Mouse (Mus musculus): ENCODE measurements around the gene Il33. TPM values are rescaled to one million over a fixed set of nuclear protein-coding genes. Genes with fewer than 3 reads are reported as not detected.
"Not testable (repeated sequence)": the region's sequence is repeated elsewhere in the genome, so short reads cannot be mapped to it uniquely, and the experiment has no call there.

The Il33 gene
- polyA plus RNA-seq, 1 experiment from 2014 or later = 0.34 TPM

DNA sequence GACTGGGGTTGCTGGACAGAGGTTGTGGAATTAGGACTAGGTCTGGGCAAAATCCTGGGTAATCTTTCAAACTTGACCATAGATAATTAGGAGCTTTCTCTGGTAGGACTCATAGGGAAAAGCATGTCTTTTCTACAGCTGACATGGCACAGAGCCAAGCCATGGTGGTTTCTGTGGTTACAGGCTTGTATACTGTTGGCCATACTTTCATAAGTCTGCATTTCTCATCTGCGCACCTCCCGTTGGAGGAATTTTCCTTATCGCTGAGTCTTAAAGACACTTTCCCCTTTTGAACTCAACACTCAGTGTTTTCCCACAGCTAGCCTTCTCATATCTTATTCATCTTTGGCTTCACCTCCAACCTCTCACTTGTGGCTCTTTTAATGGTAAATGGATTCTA lies 24.6 kb upstream of the Il33 start:
- H3K4me1 ChIP-seq = no peaks in the 10 kb centered on the region
- 98% methylated on average over 3 of the region's 3 CpGs for WGBS
- no peaks in the 10 kb centered on the region for H3K36me3 ChIP-seq
- no peak overlapping the region for H3K27ac ChIP-seq
- no peak for DNase-seq (ENCODE audit: low spot score)
- H3K9me3 ChIP-seq (replicated peaks) = no peaks in the 10 kb centered on the region
- no peak overlapping the region for H3K4me3 ChIP-seq
- no peaks in the 10 kb centered on the region for H3K27me3 ChIP-seq (ENCODE audit: low read depth, poor library complexity, severe bottlenecking)

DNA sequence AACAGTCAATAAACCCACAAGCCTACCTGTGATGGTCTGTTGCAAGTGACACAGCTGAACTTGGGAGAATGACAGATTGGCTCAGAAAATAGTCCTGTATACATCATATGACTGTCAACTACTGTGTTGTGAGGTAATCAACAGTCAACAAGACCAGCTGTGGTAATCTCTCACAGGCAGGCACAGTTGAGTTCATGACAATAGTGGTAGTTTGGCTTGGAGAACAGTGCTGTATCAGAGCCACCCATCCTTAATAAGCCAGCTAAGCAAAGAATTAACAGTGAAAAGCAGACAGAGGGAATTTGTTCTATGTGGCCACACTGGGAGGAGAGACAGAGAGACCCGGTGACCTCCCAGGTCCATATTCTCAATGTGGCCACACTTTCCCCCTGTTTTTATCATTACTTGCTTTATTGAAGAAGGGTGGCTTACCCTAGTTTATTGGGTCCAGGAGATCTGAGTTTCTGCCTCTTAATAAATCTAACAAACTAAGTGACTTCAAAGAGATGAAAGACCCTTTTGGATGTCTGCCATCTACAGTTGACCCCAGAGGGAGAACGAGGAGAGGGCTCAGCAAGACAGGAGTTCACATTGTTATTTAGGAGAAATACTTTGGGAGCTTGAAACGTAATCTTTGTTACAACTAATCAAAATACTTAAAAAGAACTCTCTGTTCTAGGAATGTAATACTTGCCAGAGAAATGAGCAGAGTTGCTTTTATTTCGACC lies 22.4 kb upstream of the Il33 start:
- no peaks in the 10 kb centered on the region for H3K9me3 ChIP-seq (replicated peaks)
- H3K4me1 ChIP-seq = no peaks in the 10 kb centered on the region
- no peak overlapping the region for H3K27ac ChIP-seq
- H3K36me3 ChIP-seq = no peaks in the 10 kb centered on the region
- no peaks in the 10 kb centered on the region for H3K27me3 ChIP-seq (ENCODE audit: low read depth, poor library complexity, severe bottlenecking)
- no peak for DNase-seq (ENCODE audit: low spot score)
- 66% methylated on average over 4 of the region's 4 CpGs for WGBS
- H3K4me3 ChIP-seq = no peak overlapping the region

DNA sequence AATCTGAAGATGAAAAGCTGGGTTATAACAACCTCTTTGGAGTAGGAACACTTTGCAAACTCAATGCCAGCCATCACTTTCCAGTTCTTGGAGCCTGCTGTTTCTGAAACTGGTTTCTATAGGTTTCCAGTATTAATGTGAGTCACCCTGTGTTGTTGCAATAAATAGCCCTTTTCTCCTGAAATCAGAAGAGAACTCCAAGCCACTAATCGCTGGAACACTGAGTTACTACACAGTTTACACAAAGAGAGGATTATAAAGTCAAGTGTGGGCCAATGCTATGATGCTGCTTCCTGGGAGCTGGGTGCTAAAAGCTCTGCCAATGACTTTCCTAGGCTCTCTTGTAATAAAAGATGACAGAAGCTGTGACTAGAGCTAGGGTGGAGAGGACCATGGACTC lies 19.0 kb upstream of the Il33 start:
- no peaks in the 10 kb centered on the region for H3K27me3 ChIP-seq (ENCODE audit: low read depth, poor library complexity, severe bottlenecking)
- no peak overlapping the region for H3K27ac ChIP-seq
- H3K4me3 ChIP-seq = no peak overlapping the region
- H3K9me3 ChIP-seq (replicated peaks) = no peaks in the 10 kb centered on the region
- H3K4me1 ChIP-seq = no peaks in the 10 kb centered on the region
- no peak for DNase-seq (ENCODE audit: low spot score)
- no peaks in the 10 kb centered on the region for H3K36me3 ChIP-seq
- 82% methylated on average over 1 of the region's 1 CpGs for WGBS

DNA sequence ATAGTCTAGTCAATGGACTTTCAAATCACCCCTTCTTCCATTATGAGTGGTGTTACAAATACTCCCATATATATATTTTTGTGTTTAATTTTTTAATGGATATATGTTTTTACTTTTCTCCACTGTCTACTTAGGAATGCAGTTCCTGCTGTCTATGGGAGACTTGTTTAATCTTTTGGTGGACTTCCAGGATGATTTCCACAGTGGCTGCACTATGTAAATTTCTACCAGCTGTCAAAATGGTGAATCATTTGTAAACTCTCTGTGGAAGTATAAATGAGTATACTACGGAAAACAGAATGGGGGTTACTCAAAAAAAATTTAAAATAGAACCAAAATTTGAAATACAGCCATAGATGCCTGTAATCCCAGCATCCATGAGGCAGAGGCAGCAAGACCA lies 15.7 kb upstream of the Il33 start:
- Histone ChIP-seq H3K27ac (no peak overlapping the region), H3K36me3 (no peaks in the 10 kb centered on the region), H3K27me3 (ENCODE audit: low read depth, poor library complexity, severe bottlenecking) (no peaks in the 10 kb centered on the region), H3K4me1 (no peaks in the 10 kb centered on the region), H3K4me3 (no peak overlapping the region), H3K9me3 (replicated peaks) (no peaks in the 10 kb centered on the region)
- WGBS = 84% methylated on average over 1 of the region's 1 CpGs
- no peak for DNase-seq (ENCODE audit: low spot score)

DNA sequence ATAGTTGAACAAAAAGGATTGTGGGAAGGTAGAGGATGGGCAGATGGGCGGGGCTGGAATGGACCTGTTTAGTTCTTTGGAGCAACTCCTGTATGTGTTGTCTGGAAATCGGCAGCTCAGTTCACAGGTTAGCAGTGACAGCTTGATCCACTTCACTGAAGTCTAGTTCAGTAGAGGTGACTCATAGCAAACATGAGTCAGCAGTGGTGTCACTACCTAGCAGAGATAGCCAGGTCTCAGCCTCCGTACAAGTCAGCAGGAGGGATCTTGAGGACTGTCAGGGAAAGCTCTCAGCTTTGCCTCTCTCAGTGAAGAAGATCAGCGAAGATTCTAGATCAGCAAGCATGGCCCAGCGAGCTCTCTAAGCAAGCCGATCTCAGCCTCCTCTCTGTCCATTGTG lies 13.0 kb upstream of the Il33 start:
- Histone ChIP-seq H3K27ac (no peak overlapping the region), H3K4me3 (no peak overlapping the region), H3K4me1 (no peaks in the 10 kb centered on the region), H3K36me3 (no peaks in the 10 kb centered on the region), H3K27me3 (ENCODE audit: low read depth, poor library complexity, severe bottlenecking) (no peaks in the 10 kb centered on the region), H3K9me3 (replicated peaks) (no peaks in the 10 kb centered on the region)
- WGBS = 95% methylated on average over 6 of the region's 6 CpGs
- no peak for DNase-seq (ENCODE audit: low spot score)

DNA sequence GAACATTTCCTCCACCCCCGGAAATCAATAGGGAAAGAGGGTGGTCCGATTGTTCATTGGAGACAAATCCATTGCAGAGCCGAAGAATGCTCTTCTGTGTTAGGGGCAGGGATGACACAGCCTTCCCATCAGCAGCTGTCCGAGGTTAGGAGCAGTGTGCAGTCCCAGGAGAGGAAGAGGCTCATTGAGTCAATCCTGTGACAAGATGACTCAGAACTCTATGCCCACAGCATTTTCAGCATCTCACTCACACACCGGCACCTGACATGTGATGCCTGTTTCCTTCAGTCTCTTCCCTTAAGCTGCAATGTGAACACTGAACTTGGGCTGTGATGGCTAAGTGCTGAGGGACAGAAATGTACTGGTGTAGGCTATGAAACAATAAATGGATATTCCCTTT lies 7.5 kb upstream of the Il33 start:
- Histone ChIP-seq H3K36me3 (no peaks in the 10 kb centered on the region), H3K4me3 (no peak overlapping the region), H3K27me3 (ENCODE audit: low read depth, poor library complexity, severe bottlenecking) (no peaks in the 10 kb centered on the region), H3K27ac (no peak overlapping the region), H3K9me3 (replicated peaks) (no peaks in the 10 kb centered on the region), H3K4me1 (no peaks in the 10 kb centered on the region)
- WGBS = 88% methylated on average over 5 of the region's 5 CpGs
- DNase-seq (ENCODE audit: low spot score) = no peak

DNA sequence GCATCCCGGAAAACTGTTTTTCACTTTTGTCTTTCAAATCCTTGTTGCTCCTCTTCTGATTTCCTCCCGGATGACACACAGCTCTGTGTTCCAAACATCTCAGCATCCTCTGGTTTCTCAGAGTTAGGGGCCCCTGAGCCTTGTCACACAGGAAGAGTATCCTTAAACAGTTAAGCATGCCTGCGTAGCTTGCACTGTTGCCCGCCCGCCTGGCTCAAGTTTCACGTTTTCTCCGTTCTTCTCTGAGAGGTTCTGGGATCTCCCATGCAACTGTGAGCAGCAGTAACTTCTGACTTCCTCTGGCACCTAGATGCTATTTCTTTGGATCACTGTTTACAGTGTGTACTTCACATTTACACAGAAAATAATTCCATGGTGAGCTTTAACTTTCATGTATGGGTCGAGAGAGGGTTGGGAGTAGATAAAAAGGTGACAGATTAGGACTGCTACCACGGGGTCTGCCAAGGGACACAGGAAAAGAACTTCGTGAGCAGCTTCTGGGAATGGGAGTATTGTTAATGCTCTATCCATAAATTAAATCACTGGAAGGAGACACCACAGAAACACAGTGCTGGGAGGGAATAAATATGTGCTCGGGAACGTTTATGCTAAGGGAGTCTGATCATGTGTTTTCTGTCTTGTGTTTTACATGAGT lies 1.3 kb downstream of the Il33 start:
- Histone ChIP-seq H3K27ac (no peak overlapping the region), H3K4me3 (no peak overlapping the region), H3K9me3 (replicated peaks) (no peaks in the 10 kb centered on the region), H3K36me3 (no peaks in the 10 kb centered on the region), H3K27me3 (ENCODE audit: low read depth, poor library complexity, severe bottlenecking) (no peaks in the 10 kb centered on the region), H3K4me1 (peaks cover 12% of the 10 kb centered on the region)
- DNase-seq (ENCODE audit: low spot score) = no peak
- 66% methylated on average over 12 of the region's 12 CpGs for WGBS

DNA sequence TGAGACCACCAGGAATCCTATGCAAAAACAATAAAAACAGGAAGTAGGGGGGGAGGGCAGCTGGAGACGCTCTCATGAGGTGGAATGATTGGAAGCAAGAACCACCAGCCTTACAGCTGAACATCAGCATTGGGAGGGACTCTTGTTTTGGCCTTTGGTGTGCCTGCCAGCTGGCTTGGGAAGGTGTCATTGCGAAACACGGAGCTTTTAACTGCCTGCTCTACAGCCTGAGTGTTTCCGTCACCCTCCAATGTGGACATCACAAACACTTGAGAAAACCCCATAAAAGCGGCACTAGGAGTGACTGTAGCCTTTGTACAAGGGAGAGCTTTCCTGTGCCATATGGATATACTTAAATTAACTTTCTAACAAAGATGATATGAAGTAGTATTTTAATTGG lies 5.4 kb downstream of the Il33 start:
- Histone ChIP-seq H3K4me3 (no peak overlapping the region), H3K27ac (no peak overlapping the region), H3K36me3 (no peaks in the 10 kb centered on the region), H3K27me3 (ENCODE audit: low read depth, poor library complexity, severe bottlenecking) (no peaks in the 10 kb centered on the region), H3K4me1 (peaks cover 12% of the 10 kb centered on the region), H3K9me3 (replicated peaks) (no peaks in the 10 kb centered on the region)
- 47% methylated on average over 5 of the region's 5 CpGs for WGBS
- no peak for DNase-seq (ENCODE audit: low spot score)

DNA sequence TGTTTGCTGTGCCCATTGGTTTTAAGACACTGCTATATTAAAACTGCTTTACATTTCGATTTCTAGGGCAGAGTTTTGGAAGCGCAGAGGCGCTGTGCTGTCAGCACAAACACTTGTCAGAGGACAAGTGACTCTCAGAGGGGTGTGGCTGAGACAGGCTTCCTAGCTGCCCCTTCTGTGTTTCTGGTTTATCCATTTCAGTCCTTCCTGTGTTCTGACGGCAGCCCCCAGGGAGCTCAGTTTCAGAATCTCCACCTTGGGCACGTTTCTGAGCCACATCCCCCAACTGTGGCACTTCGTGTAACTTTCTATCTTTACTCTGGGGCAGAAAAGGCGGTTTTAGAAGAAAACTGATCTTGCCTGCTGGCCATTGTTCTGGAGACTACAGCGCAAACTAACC lies 12.5 kb downstream of the Il33 start:
- Histone ChIP-seq H3K36me3 (no peaks in the 10 kb centered on the region), H3K27ac (no peak overlapping the region), H3K27me3 (ENCODE audit: low read depth, poor library complexity, severe bottlenecking) (no peaks in the 10 kb centered on the region), H3K9me3 (replicated peaks) (no peaks in the 10 kb centered on the region), H3K4me3 (no peak overlapping the region), H3K4me1 (no peaks in the 10 kb centered on the region)
- DNase-seq (ENCODE audit: low spot score) = no peak
- 68% methylated on average over 8 of the region's 8 CpGs for WGBS

DNA sequence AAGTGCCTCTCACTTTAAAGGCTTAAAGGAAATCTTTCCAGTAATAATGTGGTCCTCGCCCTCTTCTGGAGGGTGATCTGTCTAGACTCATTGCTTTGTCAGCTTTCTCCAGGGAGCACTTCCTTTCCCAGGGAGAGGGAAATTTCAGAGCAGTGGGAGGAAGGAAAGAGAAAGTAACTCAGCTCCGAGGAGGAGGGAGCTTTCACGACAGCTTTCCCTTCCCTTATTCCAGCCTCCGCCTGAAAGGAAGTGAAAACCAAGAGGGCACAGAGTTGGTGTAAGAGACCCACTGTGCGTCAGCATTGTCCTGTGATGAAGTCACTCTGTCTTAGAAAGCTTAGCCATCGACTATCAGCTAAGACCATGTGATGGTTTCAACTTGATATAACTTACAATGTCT lies 15.3 kb downstream of the Il33 start:
- Histone ChIP-seq H3K27me3 (ENCODE audit: low read depth, poor library complexity, severe bottlenecking) (no peaks in the 10 kb centered on the region), H3K4me3 (no peak overlapping the region), H3K27ac (no peak overlapping the region), H3K36me3 (no peaks in the 10 kb centered on the region), H3K9me3 (replicated peaks) (no peaks in the 10 kb centered on the region), H3K4me1 (no peaks in the 10 kb centered on the region)
- 53% methylated on average over 6 of the region's 6 CpGs for WGBS
- no peak for DNase-seq (ENCODE audit: low spot score)

DNA sequence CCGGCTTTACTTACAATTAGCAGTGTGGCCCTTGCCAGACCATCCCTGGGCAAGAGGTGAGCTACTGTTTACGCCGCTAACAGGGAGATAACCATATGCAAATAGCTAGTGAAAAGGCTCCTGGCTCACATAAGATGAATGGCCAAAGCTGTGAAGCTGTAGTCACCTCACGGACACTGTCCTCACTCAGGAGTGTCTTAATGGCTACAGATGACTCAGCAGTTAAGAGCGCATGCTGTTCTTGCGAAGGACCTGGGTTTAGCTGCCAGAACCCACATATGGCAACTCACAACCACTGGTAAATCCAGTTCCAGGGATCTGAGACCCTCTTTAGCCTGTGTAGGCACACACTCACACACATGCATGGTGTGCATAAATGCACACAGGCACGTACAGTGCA lies 16.3 kb downstream of the Il33 start:
- DNase-seq (ENCODE audit: low spot score) = no peak
- Histone ChIP-seq H3K27me3 (ENCODE audit: low read depth, poor library complexity, severe bottlenecking) (no peaks in the 10 kb centered on the region), H3K4me1 (no peaks in the 10 kb centered on the region), H3K4me3 (no peak overlapping the region), H3K27ac (no peak overlapping the region), H3K9me3 (replicated peaks) (no peaks in the 10 kb centered on the region), H3K36me3 (no peaks in the 10 kb centered on the region)
- 68% methylated on average over 7 of the region's 7 CpGs for WGBS

DNA sequence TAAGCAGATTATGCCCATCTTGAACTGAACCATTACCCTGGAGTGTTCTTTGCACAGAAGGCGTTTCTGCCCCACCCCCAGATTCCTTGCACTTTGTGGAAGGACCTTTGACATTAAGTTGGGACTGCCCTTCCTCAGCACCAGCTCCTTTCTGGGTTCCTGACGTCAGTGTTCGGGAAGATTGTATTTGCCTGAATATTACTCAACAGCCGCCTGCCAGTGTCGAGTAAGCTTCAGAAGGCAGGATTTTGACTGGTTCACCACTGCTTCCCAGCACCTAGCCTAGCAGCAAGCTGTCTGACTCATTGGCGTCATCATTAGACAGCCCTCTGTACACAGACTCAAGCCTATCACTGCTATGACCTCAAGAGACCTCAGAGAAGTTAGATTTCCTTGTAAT lies 17.4 kb downstream of the Il33 start:
- no peak for DNase-seq (ENCODE audit: low spot score)
- Histone ChIP-seq H3K27me3 (ENCODE audit: low read depth, poor library complexity, severe bottlenecking) (no peaks in the 10 kb centered on the region), H3K27ac (no peak overlapping the region), H3K36me3 (no peaks in the 10 kb centered on the region), H3K4me1 (no peaks in the 10 kb centered on the region), H3K9me3 (replicated peaks) (no peaks in the 10 kb centered on the region), H3K4me3 (no peak overlapping the region)
- 78% methylated on average over 6 of the region's 6 CpGs for WGBS

DNA sequence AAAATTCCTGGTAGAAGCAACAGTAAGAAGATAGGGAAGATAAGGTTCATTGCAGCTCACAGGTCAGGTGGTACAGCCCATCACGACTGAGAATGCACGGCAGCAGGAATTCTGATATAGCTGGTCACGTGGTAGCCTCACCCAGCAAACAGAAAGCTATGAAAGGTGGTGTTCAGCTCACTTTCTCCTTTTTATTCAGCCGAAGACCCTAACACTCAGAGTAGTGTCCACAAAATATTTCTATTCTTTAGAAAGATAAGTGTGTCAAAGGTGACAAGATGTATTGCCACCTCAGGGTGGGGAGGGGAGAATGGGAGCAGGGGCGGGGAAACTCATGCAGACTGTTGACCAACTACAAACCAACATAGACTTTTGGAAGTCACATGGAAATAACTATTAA lies 19.5 kb downstream of the Il33 start:
- Histone ChIP-seq H3K9me3 (replicated peaks) (no peaks in the 10 kb centered on the region), H3K36me3 (no peaks in the 10 kb centered on the region), H3K27ac (no peak overlapping the region), H3K4me3 (no peak overlapping the region), H3K27me3 (ENCODE audit: low read depth, poor library complexity, severe bottlenecking) (no peaks in the 10 kb centered on the region), H3K4me1 (peaks cover 8% of the 10 kb centered on the region; the same call in 1 of the 2 replicates)
- no peak for DNase-seq (ENCODE audit: low spot score)
- WGBS = 91% methylated on average over 5 of the region's 5 CpGs

DNA sequence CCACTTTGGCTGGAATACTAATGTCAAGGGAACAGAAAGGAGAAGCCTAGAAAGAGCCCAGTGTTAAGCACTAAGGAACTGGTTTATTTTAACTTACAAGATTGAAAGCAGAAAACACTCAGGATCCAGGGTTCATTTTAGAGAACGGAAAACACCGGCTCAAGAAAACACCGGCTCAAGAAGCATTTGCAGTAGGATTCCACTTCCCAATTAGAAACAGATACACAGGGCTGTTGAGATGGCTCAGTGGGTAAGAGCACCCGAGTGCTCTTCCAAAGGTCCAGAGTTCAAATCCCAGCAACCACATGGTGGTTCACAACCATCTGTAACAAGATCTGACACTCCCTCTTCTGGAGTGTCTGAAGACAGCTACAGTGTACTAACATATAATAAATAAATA lies 20.0 kb downstream of the Il33 start:
- 88% methylated on average over 4 of the region's 4 CpGs for WGBS
- not testable (repeated sequence) for H3K27ac ChIP-seq; H3K36me3 ChIP-seq; H3K4me1 ChIP-seq; H3K27me3 ChIP-seq (ENCODE audit: low read depth, poor library complexity, severe bottlenecking); H3K9me3 ChIP-seq (replicated peaks); H3K4me3 ChIP-seq; DNase-seq (ENCODE audit: low spot score)
